Mouse (Mus musculus) forebrain, embryonic 14.5 days (tissue): ENCODE results near the gene Gm21885. TPM values are rescaled to one million over a fixed set of nuclear protein-coding genes. Genes with fewer than 3 reads are reported as not detected.
"Not testable (repeated sequence)": the region's sequence is repeated elsewhere in the genome, so short reads cannot be mapped to it uniquely, and the experiment has no call there.

ENCODE experiments used
- ATAC-seq: fragments of 200-750 bp; cut with Nextera tagmentation; 2 replicates; pipeline ENCODE4 v1.8.0; 2017; ENCODE audit warnings: mild to moderate bottlenecking, moderate library complexity
- DNase-seq: peaks from one replicate; pipeline ENCODE4 v3.0.0-alpha.2; 2015; ENCODE audit warnings: low spot score
- H3K27ac ChIP-seq: fragments of 300-500 bp; sonication (generic); 2 replicates; pipeline ENCODE4 v1.5.1; 2014; ENCODE audit warnings: low read depth, mild to moderate bottlenecking, control low read depth, low read length, moderate library complexity
- H3K27me3 ChIP-seq: fragments of 300-500 bp; sonication (generic); replicated peaks from 2 replicates; pipeline ENCODE4 v1.6.1; 2014; ENCODE audit warnings: low read length, control low read depth, mixed read lengths; ENCODE audit not compliant: control insufficient read depth, insufficient read depth
- H3K36me3 ChIP-seq: fragments of 300-500 bp; sonication (generic); 2 replicates; pipeline ENCODE4 v1.6.1; 2014; ENCODE audit warnings: low read length, control low read depth; ENCODE audit not compliant: control insufficient read depth, insufficient read depth
- H3K4me1 ChIP-seq: fragments of 300-500 bp; sonication (generic); 2 replicates; pipeline ENCODE4 v1.6.1; 2014; ENCODE audit warnings: antibody characterized with exemption, low read length, control low read depth; ENCODE audit not compliant: control insufficient read depth, insufficient read depth
- H3K4me2 ChIP-seq: fragments of 300-500 bp; sonication (generic); 2 replicates; pipeline ENCODE4 v1.6.1; 2014; ENCODE audit warnings: mild to moderate bottlenecking, control low read depth, low read length
- H3K4me3 ChIP-seq: fragments of 300-500 bp; sonication (generic); 2 replicates; pipeline ENCODE4 v1.5.1; 2014; ENCODE audit warnings: low read depth, low read length, control low read depth
- H3K9ac ChIP-seq: fragments of 300-500 bp; sonication (generic); 2 replicates; pipeline ENCODE4 v1.6.1; 2014; ENCODE audit warnings: mild to moderate bottlenecking, low read length, control low read depth, moderate library complexity
- H3K9me3 ChIP-seq: fragments of 300-500 bp; sonication (generic); replicated peaks from 2 replicates; pipeline ENCODE4 v1.6.1; 2016; ENCODE audit warnings: low read length, control low read depth, mixed read lengths; ENCODE audit not compliant: control insufficient read depth
- WGBS: fragments of 180-500 bp; shearing (Covaris S2); extraction: QIAGEN DNeasy Blood & Tissue Kit; methylation state at CpG from one replicate; pipeline ENCODE4 v1.1.7; 2014; 5-methylcytosine and 5-hydroxymethylcytosine counted together
- polyA plus RNA-seq: library from polyadenylated mRNA; unstranded; fragments of >200 nt; fragmentation: Nextera tagmentation; extraction: Ambion mirVana; gene quantifications from 2 replicates; pipeline ENCODE4 v1.2.1, GENCODE M21; 2014

Gene Gm21885
- polyA plus RNA-seq, 1 experiment from 2014 or later, result not detected

- H3K36me3 ChIP-seq, result no peaks in the 10 kb centered on the region
- DNase-seq, result no peak
- WGBS, result 81% methylated on average over 6 of the region's 6 CpGs
- no peak overlapping the region for H3K4me3 ChIP-seq
- H3K27me3 ChIP-seq, result no peaks in the 10 kb centered on the region
- no peak overlapping the region for H3K27ac ChIP-seq
- no peak for ATAC-seq
- H3K4me2 ChIP-seq, result no peak overlapping the region
- H3K9ac ChIP-seq, result no peak overlapping the region
- H3K4me1 ChIP-seq, result no peaks in the 10 kb centered on the region
- no peaks in the 10 kb centered on the region for H3K9me3 ChIP-seq
Measured at GRCm38 (mm10) chr11:94261585-94262370, 19.9 kb upstream of the Gm21885 start.

- Histone ChIP-seq H3K4me3 (peak overlapping the region; percentile 22), H3K27me3 (no peaks in the 10 kb centered on the region), H3K36me3 (no peaks in the 10 kb centered on the region), H3K4me2 (peak overlapping the region; percentile 52), H3K4me1 (no peaks in the 10 kb centered on the region), H3K9ac (peak overlapping the region; percentile 35), H3K27ac (no peak overlapping the region), H3K9me3 (no peaks in the 10 kb centered on the region)
- ATAC-seq, result peak; percentile 78
- under 1% methylated on average over 18 of the region's 18 CpGs for WGBS
- DNase-seq, result peak; percentile 78
Measured at GRCm38 (mm10) chr11:94265134-94265785, 16.4 kb upstream of the Gm21885 start.

GRCm38 (mm10) chr11:94266155-94266554, 15.5 kb upstream of the Gm21885 start:
- H3K9ac ChIP-seq, H3K27ac ChIP-seq, H3K4me1 ChIP-seq, H3K27me3 ChIP-seq, H3K36me3 ChIP-seq, DNase-seq, H3K9me3 ChIP-seq, H3K4me3 ChIP-seq, ATAC-seq, H3K4me2 ChIP-seq: not testable (repeated sequence)
- WGBS, result 85% methylated on average over 3 of the region's 3 CpGs

- Histone ChIP-seq H3K9ac (no peak overlapping the region), H3K27ac (no peak overlapping the region), H3K4me1 (no peaks in the 10 kb centered on the region), H3K27me3 (no peaks in the 10 kb centered on the region), H3K4me3 (no peak overlapping the region), H3K36me3 (no peaks in the 10 kb centered on the region), H3K9me3 (no peaks in the 10 kb centered on the region), H3K4me2 (no peak overlapping the region)
- ATAC-seq, result no peak
- DNase-seq, result no peak
Measured at GRCm38 (mm10) chr11:94268761-94269160, 12.9 kb upstream of the Gm21885 start.

- WGBS, result 88% methylated on average over 7 of the region's 7 CpGs
- Histone ChIP-seq H3K9me3 (no peaks in the 10 kb centered on the region), H3K9ac (no peak overlapping the region), H3K4me1 (no peaks in the 10 kb centered on the region), H3K27ac (no peak overlapping the region), H3K27me3 (no peaks in the 10 kb centered on the region), H3K36me3 (no peaks in the 10 kb centered on the region), H3K4me2 (no peak overlapping the region), H3K4me3 (no peak overlapping the region)
- no peak for ATAC-seq
- DNase-seq, result no peak
Measured at GRCm38 (mm10) chr11:94269906-94270305, 11.8 kb upstream of the Gm21885 start.

GRCm38 (mm10) chr11:94271015-94271414, 10.7 kb upstream of the Gm21885 start:
- WGBS, result 86% methylated on average over 2 of the region's 2 CpGs
- no peak for ATAC-seq

GRCm38 (mm10) chr11:94272960-94273927, 8.4 kb upstream of the Gm21885 start:
- no peak overlapping the region for H3K27ac ChIP-seq
- no peak overlapping the region for H3K4me3 ChIP-seq
- WGBS, result 85% methylated on average over 21 of the region's 21 CpGs
- DNase-seq, result no peak
- H3K4me2 ChIP-seq, result no peak overlapping the region
- H3K4me1 ChIP-seq, result 0 out of 2 replicates have a peak, but pooled peaks cover 3% of the 10 kb centered on the region
- no peaks in the 10 kb centered on the region for H3K27me3 ChIP-seq
- H3K36me3 ChIP-seq, result no peaks in the 10 kb centered on the region
- H3K9me3 ChIP-seq, result no peaks in the 10 kb centered on the region
- ATAC-seq, result no peak
- H3K9ac ChIP-seq, result no peak overlapping the region

More at GRCm38 (mm10) chr11:94271015-94271414, 10.7 kb upstream of the Gm21885 start:
- no peaks in the 10 kb centered on the region for H3K9me3 ChIP-seq
- no peak overlapping the region for H3K9ac ChIP-seq
- H3K27me3 ChIP-seq, result no peaks in the 10 kb centered on the region
- no peak overlapping the region for H3K27ac ChIP-seq
- no peak for DNase-seq
- H3K4me3 ChIP-seq, result no peak overlapping the region
- H3K4me2 ChIP-seq, result no peak overlapping the region
- H3K4me1 ChIP-seq, result no peaks in the 10 kb centered on the region
- no peaks in the 10 kb centered on the region for H3K36me3 ChIP-seq

GRCm38 (mm10) chr11:94274206-94274867, 7.3 kb upstream of the Gm21885 start:
- Histone ChIP-seq H3K4me3 (no peak overlapping the region), H3K27ac (no peak overlapping the region), H3K27me3 (no peaks in the 10 kb centered on the region), H3K9ac (no peak overlapping the region), H3K9me3 (no peaks in the 10 kb centered on the region), H3K4me2 (no peak overlapping the region), H3K4me1 (0 out of 2 replicates have a peak, but pooled peaks cover 3% of the 10 kb centered on the region), H3K36me3 (no peaks in the 10 kb centered on the region)
- 93% methylated on average over 10 of the region's 10 CpGs for WGBS
- ATAC-seq (no peak), DNase-seq (no peak)
